Mouse (Mus musculus) 3134 (cell line): ENCODE data around the gene Emd.
A peak's percentile ranks its signal among the peaks of the same experiment; 100 is the strongest.
"Not testable (repeated sequence)": the region's sequence is repeated elsewhere in the genome, so short reads cannot be mapped to it uniquely, and the experiment has no call there.

ENCODE experiments used
- DNase-seq: peaks from one replicate; pipeline ENCODE4 v3.0.0-alpha.2; 2011; ENCODE audit warnings: low spot score; ENCODE audit not compliant: insufficient read length; ENCODE audit errors: extremely low read depth

Emd gene

GRCm38 (mm10) chrX:74254153-74254887 lies at the start of gene Emd:
Gene Emd (plus strand): TSS chrX:74254687.
- DNase-seq = peak; percentile 93

- DNase-seq = peak; percentile 42
Measured at GRCm38 (mm10) chrX:74218496-74218895, 36.0 kb upstream of the Emd start.

- peak; percentile 29 for DNase-seq
Measured at GRCm38 (mm10) chrX:74219449-74219848, 35.0 kb upstream of the Emd start.

GRCm38 (mm10) chrX:74220099-74220498 lies 34.4 kb upstream of the Emd start:
- not testable (repeated sequence) for DNase-seq

GRCm38 (mm10) chrX:74230038-74230437 lies 24.4 kb upstream of the Emd start:
- no peak for DNase-seq

- DNase-seq = no peak
Measured at GRCm38 (mm10) chrX:74233196-74233595, 21.3 kb upstream of the Emd start.

- DNase-seq = no peak
Measured at GRCm38 (mm10) chrX:74240332-74240731, 14.2 kb upstream of the Emd start.

GRCm38 (mm10) chrX:74243396-74243795 lies 11.1 kb upstream of the Emd start:
- DNase-seq = no peak

GRCm38 (mm10) chrX:74243807-74244206 lies 10.7 kb upstream of the Emd start:
- peak; percentile 71 for DNase-seq

- peak; percentile 89 for DNase-seq
Measured at GRCm38 (mm10) chrX:74244614-74245083, 9.8 kb upstream of the Emd start.

GRCm38 (mm10) chrX:74245107-74245506 lies 9.4 kb upstream of the Emd start:
- no peak for DNase-seq

GRCm38 (mm10) chrX:74245687-74246086 lies 8.8 kb upstream of the Emd start:
- DNase-seq = peak; percentile 88

- peak; percentile 88 for DNase-seq
Measured at GRCm38 (mm10) chrX:74246213-74246681, 8.2 kb upstream of the Emd start.

GRCm38 (mm10) chrX:74246693-74247092 lies 7.8 kb upstream of the Emd start:
- no peak for DNase-seq

GRCm38 (mm10) chrX:74248651-74249050 lies 5.8 kb upstream of the Emd start:
- DNase-seq = peak; percentile 56

GRCm38 (mm10) chrX:74249615-74250014 lies 4.9 kb upstream of the Emd start, which contains the start of gene Flna:
Gene Flna (minus strand): TSS chrX:74249820.
- peak; percentile 82 for DNase-seq

GRCm38 (mm10) chrX:74254888-74255565 lies 540 bp downstream of the Emd start:
- DNase-seq = no peak

- no peak for DNase-seq
Measured at GRCm38 (mm10) chrX:74257746-74258145, 3.3 kb downstream of the Emd start.

GRCm38 (mm10) chrX:74269736-74270061 lies 15.2 kb downstream of the Emd start:
- no peak for DNase-seq

GRCm38 (mm10) chrX:74270062-74270901 lies 15.8 kb downstream of the Emd start, which contains the start of gene Rpl10:
Gene Rpl10 (plus strand): TSS chrX:74270812.
- peak; percentile 86 for DNase-seq
